Mouse (Mus musculus) heart, embryonic 12.5 days (tissue): ENCODE measurements around the gene Clta. TPM values are rescaled to one million over a fixed set of nuclear protein-coding genes. Genes with fewer than 3 reads are reported as not detected.

ENCODE experiments used
- ATAC-seq: fragments of 200-750 bp; cut with Nextera tagmentation; 2 replicates; pipeline ENCODE4 v1.8.0; 2017; ENCODE audit warnings: moderate TSS enrichment, moderate library complexity; ENCODE audit not compliant: insufficient number of reproducible peaks, low FRiP score
- H3K27ac ChIP-seq: fragments of 300-500 bp; sonication (generic); 2 replicates; pipeline ENCODE4 v1.5.1; 2016; ENCODE audit warnings: mild to moderate bottlenecking, moderate library complexity; ENCODE audit not compliant: poor library complexity, severe bottlenecking
- H3K27me3 ChIP-seq: fragments of 300-500 bp; sonication (generic); replicated peaks from 2 replicates; pipeline ENCODE4 v1.6.1; 2016; ENCODE audit warnings: mild to moderate bottlenecking, moderate library complexity
- H3K36me3 ChIP-seq: fragments of 300-500 bp; sonication (generic); 2 replicates; pipeline ENCODE4 v1.6.1; 2016; ENCODE audit warnings: mild to moderate bottlenecking, moderate library complexity
- H3K4me1 ChIP-seq: fragments of 300-500 bp; sonication (generic); replicated peaks from 2 replicates; pipeline ENCODE4 v1.6.1; 2016; ENCODE audit warnings: mild to moderate bottlenecking
- H3K4me2 ChIP-seq: fragments of 300-500 bp; sonication (generic); 2 replicates; pipeline ENCODE4 v1.6.1; 2016; ENCODE audit warnings: mild to moderate bottlenecking, moderate library complexity
- H3K4me3 ChIP-seq: fragments of 300-500 bp; sonication (generic); 2 replicates; pipeline ENCODE4 v1.5.1; 2016; ENCODE audit warnings: mild to moderate bottlenecking
- H3K9ac ChIP-seq: fragments of 300-500 bp; sonication (generic); 2 replicates; pipeline ENCODE4 v1.6.1; 2016; ENCODE audit warnings: mild to moderate bottlenecking, moderate library complexity
- H3K9me3 ChIP-seq: fragments of 300-500 bp; sonication (generic); replicated peaks from 2 replicates; pipeline ENCODE4 v1.6.1; 2016; ENCODE audit warnings: mild to moderate bottlenecking, moderate library complexity
- WGBS: fragments of 180-500 bp; shearing (Covaris S2); methylation state at CpG from one replicate; pipeline ENCODE4 v1.1.7; 2016; 5-methylcytosine and 5-hydroxymethylcytosine counted together
- polyA plus RNA-seq: library from polyadenylated mRNA; unstranded; fragments of >200 nt; fragmentation: Nextera tagmentation; extraction: Ambion mirVana; gene quantifications from 2 replicates; pipeline ENCODE4 v1.2.1, GENCODE M21; 2016

Gene Clta
- polyA plus RNA-seq, 1 experiment from 2014 or later, result 153 TPM

- ATAC-seq, result no peak
- Histone ChIP-seq H3K4me1 (peaks cover 9% of the 10 kb centered on the region), H3K36me3 (peaks cover 32% of the 10 kb centered on the region), H3K27ac (no peak overlapping the region), H3K4me2 (no peak overlapping the region), H3K27me3 (no peaks in the 10 kb centered on the region), H3K4me3 (no peak overlapping the region), H3K9ac (no peak overlapping the region), H3K9me3 (no peaks in the 10 kb centered on the region)
- 74% methylated on average over 9 of the region's 9 CpGs for WGBS
Observed at GRCm38 (mm10) chr4:44062062-44062461, 57.8 kb downstream of the Clta start.

GRCm38 (mm10) chr4:44062816-44063215 lies 58.6 kb downstream of the Clta start:
- no peak overlapping the region for H3K4me2 ChIP-seq
- no peak overlapping the region for H3K9ac ChIP-seq
- ATAC-seq, result no peak
- peaks cover 15% of the 10 kb centered on the region for H3K4me1 ChIP-seq
- no peaks in the 10 kb centered on the region for H3K27me3 ChIP-seq
- H3K36me3 ChIP-seq, result peaks cover 32% of the 10 kb centered on the region
- H3K9me3 ChIP-seq, result no peaks in the 10 kb centered on the region
- WGBS, result 88% methylated on average over 14 of the region's 14 CpGs
- H3K4me3 ChIP-seq, result no peak overlapping the region
- no peak overlapping the region for H3K27ac ChIP-seq

GRCm38 (mm10) chr4:44065355-44066025 lies 61.2 kb downstream of the Clta start:
- peak; percentile 68 for ATAC-seq
- peaks cover 26% of the 10 kb centered on the region for H3K4me1 ChIP-seq

GRCm38 (mm10) chr4:44066891-44067290 lies 62.6 kb downstream of the Clta start:
- H3K4me2 ChIP-seq, result no peak overlapping the region
- H3K9me3 ChIP-seq, result no peaks in the 10 kb centered on the region
- no peak overlapping the region for H3K9ac ChIP-seq
- peaks cover 13% of the 10 kb centered on the region; the same call in 1 of the 2 replicates for H3K36me3 ChIP-seq
- no peak overlapping the region for H3K4me3 ChIP-seq
- H3K4me1 ChIP-seq, result peaks cover 36% of the 10 kb centered on the region
- no peak overlapping the region for H3K27ac ChIP-seq
- no peaks in the 10 kb centered on the region for H3K27me3 ChIP-seq
- ATAC-seq, result no peak
- WGBS, result 74% methylated on average over 6 of the region's 6 CpGs

More at GRCm38 (mm10) chr4:44065355-44066025, 61.2 kb downstream of the Clta start:
- Histone ChIP-seq H3K27ac (no peak overlapping the region), H3K4me3 (no peak overlapping the region), H3K27me3 (no peaks in the 10 kb centered on the region), H3K9me3 (no peaks in the 10 kb centered on the region), H3K4me2 (peak overlapping the region; percentile 40), H3K9ac (no peak overlapping the region), H3K36me3 (peaks cover 19% of the 10 kb centered on the region)
- WGBS, result 32% methylated on average over 16 of the region's 16 CpGs

GRCm38 (mm10) chr4:44068736-44069135 lies 64.5 kb downstream of the Clta start:
- Histone ChIP-seq H3K4me3 (peak overlapping the region; percentile 16; the same call in 1 of the 2 replicates), H3K4me2 (peak overlapping the region; percentile 44), H3K9ac (peak overlapping the region; percentile 11; the same call in 1 of the 2 replicates), H3K9me3 (no peaks in the 10 kb centered on the region), H3K27me3 (no peaks in the 10 kb centered on the region), H3K27ac (peak overlapping the region; percentile 91), H3K36me3 (0 out of 2 replicates have a peak, but pooled peaks cover 3% of the 10 kb centered on the region), H3K4me1 (peaks cover 39% of the 10 kb centered on the region)
- ATAC-seq, result no peak
- 29% methylated on average over 9 of the region's 9 CpGs for WGBS

- Histone ChIP-seq H3K27ac (peak overlapping the region; percentile 25), H3K9me3 (no peaks in the 10 kb centered on the region), H3K4me2 (no peak overlapping the region), H3K27me3 (no peaks in the 10 kb centered on the region), H3K4me3 (no peak overlapping the region), H3K36me3 (0 out of 2 replicates have a peak, but pooled peaks cover 3% of the 10 kb centered on the region), H3K4me1 (peaks cover 39% of the 10 kb centered on the region), H3K9ac (no peak overlapping the region)
- ATAC-seq, result no peak
- 93% methylated on average over 4 of the region's 4 CpGs for WGBS
Observed at GRCm38 (mm10) chr4:44069411-44069810, 65.2 kb downstream of the Clta start.

GRCm38 (mm10) chr4:44070641-44071040 lies 66.4 kb downstream of the Clta start:
- peak overlapping the region; percentile 76 for H3K4me2 ChIP-seq
- H3K4me1 ChIP-seq, result peaks cover 39% of the 10 kb centered on the region
- H3K36me3 ChIP-seq, result 0 out of 2 replicates have a peak, but pooled peaks cover 3% of the 10 kb centered on the region
- 79% methylated on average over 4 of the region's 4 CpGs for WGBS
- no peaks in the 10 kb centered on the region for H3K9me3 ChIP-seq
- no peak for ATAC-seq
- H3K27me3 ChIP-seq, result no peaks in the 10 kb centered on the region
- peak overlapping the region; percentile 96; the same call in 1 of the 2 replicates for H3K27ac ChIP-seq
- peak overlapping the region; percentile 89; the same call in 1 of the 2 replicates for H3K9ac ChIP-seq
- H3K4me3 ChIP-seq, result peak overlapping the region; percentile 84

- 6% methylated on average over 11 of the region's 11 CpGs for WGBS
- no peaks in the 10 kb centered on the region for H3K27me3 ChIP-seq
- H3K9me3 ChIP-seq, result no peaks in the 10 kb centered on the region
- ATAC-seq, result 0 out of 2 replicates have a peak, but pooled peaks have one; percentile 3
- H3K27ac ChIP-seq, result peak overlapping the region; percentile 96
- peak overlapping the region; percentile 84 for H3K4me3 ChIP-seq
- H3K36me3 ChIP-seq, result no peaks in the 10 kb centered on the region
- peaks cover 37% of the 10 kb centered on the region for H3K4me1 ChIP-seq
- peak overlapping the region; percentile 76 for H3K4me2 ChIP-seq
- H3K9ac ChIP-seq, result peak overlapping the region; percentile 89
Observed at GRCm38 (mm10) chr4:44071741-44072145, 67.5 kb downstream of the Clta start.

- peak; percentile 96 for ATAC-seq
- H3K27me3 ChIP-seq, result no peaks in the 10 kb centered on the region
- WGBS, result under 1% methylated on average over 70 of the region's 70 CpGs
- peak overlapping the region; percentile 96 for H3K27ac ChIP-seq
- peak overlapping the region; percentile 89 for H3K9ac ChIP-seq
- H3K4me3 ChIP-seq, result peak overlapping the region; percentile 84
- peaks cover 31% of the 10 kb centered on the region for H3K4me1 ChIP-seq
- H3K9me3 ChIP-seq, result no peaks in the 10 kb centered on the region
- H3K4me2 ChIP-seq, result peak overlapping the region; percentile 76
- H3K36me3 ChIP-seq, result no peaks in the 10 kb centered on the region
Observed at GRCm38 (mm10) chr4:44072146-44072872, 68.1 kb downstream of the Clta start.

GRCm38 (mm10) chr4:44072873-44073441 lies 68.7 kb downstream of the Clta start:
- Histone ChIP-seq H3K27ac (peak overlapping the region; percentile 96), H3K9me3 (no peaks in the 10 kb centered on the region), H3K27me3 (no peaks in the 10 kb centered on the region), H3K4me1 (peaks cover 25% of the 10 kb centered on the region), H3K4me2 (peak overlapping the region; percentile 76), H3K36me3 (no peaks in the 10 kb centered on the region), H3K4me3 (peak overlapping the region; percentile 84), H3K9ac (peak overlapping the region; percentile 89)
- ATAC-seq, result peak; percentile 67
- 9% methylated on average over 9 of the region's 9 CpGs for WGBS

- H3K9me3 ChIP-seq, result no peaks in the 10 kb centered on the region
- H3K27me3 ChIP-seq, result no peaks in the 10 kb centered on the region
- WGBS, result 82% methylated on average over 3 of the region's 3 CpGs
- no peak overlapping the region for H3K4me3 ChIP-seq
- H3K36me3 ChIP-seq, result no peaks in the 10 kb centered on the region
- no peak overlapping the region for H3K4me2 ChIP-seq
- H3K9ac ChIP-seq, result no peak overlapping the region
- no peak overlapping the region for H3K27ac ChIP-seq
- H3K4me1 ChIP-seq, result peaks cover 18% of the 10 kb centered on the region
- ATAC-seq, result no peak
Observed at GRCm38 (mm10) chr4:44073799-44074198, 69.5 kb downstream of the Clta start.
